Mouse (Mus musculus): Measurements from ENCODE around the gene Vim.

Vim gene

DNA sequence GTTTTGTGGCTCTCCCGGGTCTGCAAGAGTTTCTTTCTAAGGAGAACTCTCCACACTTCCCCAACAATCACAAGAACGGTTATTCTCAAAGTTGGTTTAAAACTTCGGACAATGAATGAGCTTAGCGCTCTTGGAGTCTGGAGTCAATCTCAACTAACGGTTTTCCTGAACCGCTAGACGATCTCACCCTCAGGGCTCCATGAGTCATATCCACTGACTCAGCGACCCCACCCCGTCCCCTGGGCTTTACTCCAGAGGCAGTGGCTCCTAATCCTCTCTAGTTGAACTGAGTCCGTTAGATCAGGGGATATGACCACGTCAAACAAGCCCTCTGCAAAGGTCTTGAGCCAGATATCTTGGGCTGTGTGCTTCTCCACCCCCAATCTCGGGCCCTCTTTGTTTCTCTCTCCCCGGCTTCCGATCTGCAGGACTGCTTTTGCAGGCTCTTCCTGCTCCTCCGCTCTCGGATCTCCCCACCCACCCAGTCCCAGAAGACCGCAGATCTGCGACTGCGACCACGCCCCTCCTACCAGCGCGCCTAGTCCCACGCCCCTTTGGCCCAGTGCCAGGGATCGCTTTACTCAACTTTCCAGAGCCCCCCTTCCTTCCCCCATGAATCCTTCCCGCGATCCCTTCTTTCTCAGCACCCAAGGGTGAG, at the start of gene Vim:
TSS of gene Vim (plus strand) at position 520 of the 658 bp plus-strand sequence.
- DNase-seq: peak; percentile 91

- no peak for DNase-seq
These were observed 47.5 kb upstream of the Vim start for GRCm38 (mm10) chr2:13526205-13526604.

- DNase-seq: no peak
These were observed 46.6 kb upstream of the Vim start for GRCm38 (mm10) chr2:13527125-13527524.

DNA sequence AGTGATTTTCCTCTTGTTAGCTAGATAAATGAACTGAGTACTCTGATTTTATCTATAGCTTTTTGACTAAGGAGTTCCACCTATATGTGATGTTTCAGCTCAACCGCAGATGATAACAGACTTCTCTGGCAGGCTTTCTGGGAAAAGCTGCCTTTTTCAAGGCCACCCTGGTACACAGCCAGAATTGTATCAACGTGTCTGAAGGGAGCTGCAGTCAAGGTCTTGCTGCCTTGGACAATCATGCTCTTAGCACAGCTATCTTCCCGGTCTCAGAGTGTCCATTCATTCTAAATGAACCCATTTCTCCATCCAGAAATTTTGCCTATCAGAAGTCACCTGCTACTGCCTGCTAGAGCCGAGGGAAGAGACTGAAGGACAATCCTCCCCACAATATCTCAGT, 46.2 kb upstream of the Vim start:
- DNase-seq: no peak

DNA sequence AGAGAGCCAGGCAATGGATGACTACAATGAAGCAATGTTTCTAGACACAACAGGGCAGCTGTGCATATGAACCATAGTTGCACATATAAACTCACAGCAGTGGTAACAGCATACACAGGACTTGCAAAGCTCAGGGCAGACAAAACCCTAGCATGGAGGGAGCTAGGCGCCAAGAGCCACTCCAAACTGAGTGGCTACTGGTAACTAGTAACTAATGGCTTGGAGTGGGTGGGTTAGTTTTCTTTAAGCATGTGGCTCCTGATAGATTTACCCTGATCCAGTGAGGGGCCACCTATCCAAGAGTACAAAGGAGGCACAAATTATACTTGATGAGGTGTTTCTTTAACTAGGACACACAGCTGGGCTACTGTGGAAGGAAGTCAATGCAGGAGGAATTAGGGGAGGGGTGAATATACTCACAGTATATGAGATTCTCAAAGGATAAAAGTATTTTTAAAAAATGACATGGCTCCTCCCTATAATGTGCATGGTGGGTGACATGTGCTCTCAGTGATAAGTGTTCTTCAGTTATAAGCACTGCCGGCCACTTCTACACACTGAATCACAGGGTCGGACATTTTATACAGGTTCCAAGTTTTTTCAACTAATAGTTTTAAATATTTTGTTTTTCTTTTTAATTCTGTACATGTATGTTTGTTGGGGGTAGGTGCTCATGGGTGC, 44.3 kb upstream of the Vim start:
- DNase-seq: no peak

GRCm38 (mm10) chr2:13530639-13531038, 43.1 kb upstream of the Vim start:
- no peak for DNase-seq

GRCm38 (mm10) chr2:13536747-13537146, 37.0 kb upstream of the Vim start:
- no peak for DNase-seq

DNA sequence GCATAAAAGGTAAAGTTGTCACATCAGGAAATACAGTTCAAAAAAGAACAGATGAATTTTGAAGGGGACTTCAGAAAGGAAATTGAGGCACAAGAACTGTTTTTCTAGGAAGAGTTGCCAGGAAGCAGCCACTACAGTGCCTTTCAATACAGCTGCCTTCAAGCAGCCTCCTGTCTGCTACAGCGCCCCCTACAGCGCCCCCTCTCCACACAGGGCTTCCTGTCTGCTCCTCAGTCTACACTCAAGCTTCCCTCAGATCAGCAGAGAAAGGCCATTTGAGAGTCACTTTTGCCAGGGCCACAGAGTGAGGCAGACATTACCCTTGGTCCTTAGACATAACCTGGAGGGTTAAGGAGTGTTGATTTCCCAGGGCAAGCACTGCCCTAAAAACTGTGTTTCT, 36.0 kb upstream of the Vim start:
- peak; percentile 83 for DNase-seq

GRCm38 (mm10) chr2:13538258-13538657, 35.5 kb upstream of the Vim start:
- DNase-seq: no peak

- no peak for DNase-seq
These were observed 34.9 kb upstream of the Vim start for GRCm38 (mm10) chr2:13538704-13539377.

DNA sequence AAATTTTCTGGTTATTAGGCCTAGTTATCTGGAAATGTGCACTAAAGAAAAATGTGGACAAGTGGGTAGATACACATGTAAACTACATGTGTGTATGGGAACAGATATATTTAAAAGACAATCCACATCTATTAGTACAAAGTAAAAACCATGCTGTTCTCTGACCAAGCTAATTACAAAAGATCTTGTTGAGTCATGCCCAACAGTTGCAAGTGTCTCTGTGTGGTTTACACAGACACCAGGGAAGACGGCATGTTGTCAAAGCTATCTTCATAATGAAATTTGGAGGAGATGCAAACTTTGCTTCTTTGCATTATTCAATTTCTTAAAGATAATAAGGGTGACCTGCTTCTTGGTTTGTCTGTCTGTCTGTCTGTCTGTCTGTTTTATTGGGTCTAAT, 33.9 kb upstream of the Vim start:
- DNase-seq: no peak

DNA sequence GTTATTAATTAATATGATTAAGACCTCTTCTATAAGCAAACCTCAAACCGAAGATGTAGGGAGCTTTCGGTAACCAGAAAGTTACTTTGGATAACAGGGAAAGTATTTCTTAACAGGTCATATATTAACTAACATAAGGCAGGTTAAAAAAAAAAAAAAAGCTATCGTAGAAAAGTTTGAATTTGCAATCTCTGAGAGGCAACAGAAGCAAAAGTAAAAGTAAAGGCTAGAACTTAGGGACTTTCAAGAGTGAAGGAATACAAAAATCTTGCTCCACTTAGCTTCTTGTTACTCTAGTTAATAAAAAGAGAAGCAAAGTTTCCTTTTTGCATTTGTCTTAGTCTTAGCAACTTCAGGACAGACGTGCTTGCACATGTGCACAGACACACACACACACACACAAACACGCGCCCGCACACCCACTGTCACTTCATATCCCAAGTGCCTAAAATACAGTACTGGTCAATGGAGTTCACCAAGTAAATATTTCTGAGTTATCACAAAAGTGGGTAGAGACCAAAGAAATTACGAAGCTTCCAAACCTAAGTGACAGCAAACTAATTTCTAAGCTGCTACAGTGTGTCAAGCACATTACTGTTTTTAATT, 30.1 kb upstream of the Vim start:
- DNase-seq: no peak

- DNase-seq: peak; percentile 85
These were observed 29.4 kb upstream of the Vim start, which contains the start of gene Trdmt1 for GRCm38 (mm10) chr2:13544193-13544824. Trdmt1 (minus strand) TSS chr2:13544668.

DNA sequence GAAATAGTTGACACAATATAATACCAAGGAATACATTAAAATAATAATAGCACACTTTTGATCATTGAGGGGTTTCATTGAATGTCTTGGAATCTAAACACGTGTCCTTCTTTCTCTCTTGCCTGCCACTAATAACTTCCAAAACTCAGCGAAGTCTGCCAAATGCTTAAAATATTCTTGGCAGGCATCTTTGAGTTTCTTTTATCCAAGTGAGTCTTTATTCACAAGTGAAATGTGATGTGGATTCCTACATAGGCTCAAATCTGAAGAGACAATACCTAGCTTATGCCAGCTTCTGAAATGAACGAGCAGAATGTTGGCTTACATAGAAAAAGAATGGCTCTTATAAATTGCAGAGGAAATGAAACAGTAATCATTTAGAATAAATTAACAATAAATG, 25.0 kb upstream of the Vim start:
- DNase-seq: no peak

- DNase-seq: no peak
These were observed 19.8 kb upstream of the Vim start for GRCm38 (mm10) chr2:13553966-13554365.

- DNase-seq: no peak
These were observed 17.5 kb upstream of the Vim start for GRCm38 (mm10) chr2:13556239-13556638.

DNA sequence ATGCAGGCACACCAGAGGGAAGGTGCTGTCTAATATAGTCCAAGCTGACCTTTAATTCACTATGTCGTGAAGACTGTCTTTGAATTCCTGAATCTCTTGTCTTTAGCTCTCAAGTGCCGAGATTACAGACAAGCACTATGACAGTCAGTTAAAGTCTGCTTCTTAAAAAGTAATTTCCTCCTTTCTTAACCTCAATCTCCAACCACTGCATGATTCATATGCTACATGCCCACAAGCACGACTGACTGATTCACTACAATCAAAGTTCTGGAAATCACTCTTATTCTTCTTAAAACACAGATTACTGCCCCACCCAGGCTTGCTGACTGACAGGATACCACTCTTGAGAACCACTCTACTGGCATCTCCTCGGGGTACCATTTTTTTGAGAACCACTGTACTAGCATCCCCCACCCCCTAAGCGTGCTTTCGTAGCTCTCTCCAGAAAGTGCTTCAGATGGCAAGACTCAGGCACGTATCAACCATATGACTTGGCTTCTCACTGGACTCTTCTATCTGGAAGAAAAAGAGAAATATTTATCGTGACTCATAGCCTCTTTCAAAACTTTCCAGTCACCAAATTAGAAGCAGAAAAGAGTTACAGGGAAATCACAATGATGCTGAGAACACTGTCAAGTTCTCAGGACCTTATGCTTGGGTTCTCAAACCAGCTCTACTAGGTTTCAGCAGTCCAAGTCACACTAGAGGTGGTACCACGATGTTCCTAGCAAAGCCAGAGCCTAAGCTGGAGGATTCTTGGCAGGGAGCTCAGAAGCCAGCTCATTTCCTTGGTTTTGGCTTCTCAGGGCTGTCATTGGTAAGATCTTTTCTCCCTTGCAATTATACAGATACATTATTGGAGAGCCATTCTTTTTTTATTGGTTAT, 16.3 kb upstream of the Vim start:
- DNase-seq: no peak

DNA sequence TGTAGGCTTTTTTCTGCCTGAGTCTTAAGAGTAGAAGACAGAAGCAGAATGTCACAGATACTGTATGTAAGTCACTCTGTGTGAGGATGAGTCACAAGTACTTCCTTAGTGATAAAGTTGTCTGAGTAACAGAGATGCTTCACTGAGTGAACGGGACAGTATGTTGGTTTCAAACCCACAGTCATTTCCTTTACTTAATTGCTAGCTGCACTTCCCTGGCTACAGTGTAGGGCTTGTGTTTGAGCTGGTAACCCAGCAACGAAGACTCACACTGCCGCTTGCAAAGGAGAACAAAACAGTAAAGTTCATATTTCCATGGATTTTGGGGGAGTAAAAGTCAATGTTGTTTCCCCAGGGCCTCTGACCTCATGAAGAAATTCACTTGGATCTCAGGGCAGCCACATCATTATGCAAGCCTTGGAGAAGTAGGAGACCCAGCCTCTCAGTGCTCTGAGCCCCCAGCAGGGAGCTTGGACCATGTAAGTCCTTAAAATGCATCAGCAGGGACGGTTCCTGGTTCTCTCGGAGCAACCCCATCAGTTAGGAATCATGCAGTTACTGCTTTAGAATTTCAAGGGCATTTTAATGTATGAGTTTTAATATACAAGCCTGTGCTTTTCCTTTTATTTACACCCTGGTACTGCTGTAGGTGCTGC, 15.0 kb upstream of the Vim start:
- no peak for DNase-seq

GRCm38 (mm10) chr2:13559303-13559702, 14.4 kb upstream of the Vim start:
- no peak for DNase-seq

- DNase-seq: no peak
These were observed 14.0 kb upstream of the Vim start for GRCm38 (mm10) chr2:13559729-13560128.

DNA sequence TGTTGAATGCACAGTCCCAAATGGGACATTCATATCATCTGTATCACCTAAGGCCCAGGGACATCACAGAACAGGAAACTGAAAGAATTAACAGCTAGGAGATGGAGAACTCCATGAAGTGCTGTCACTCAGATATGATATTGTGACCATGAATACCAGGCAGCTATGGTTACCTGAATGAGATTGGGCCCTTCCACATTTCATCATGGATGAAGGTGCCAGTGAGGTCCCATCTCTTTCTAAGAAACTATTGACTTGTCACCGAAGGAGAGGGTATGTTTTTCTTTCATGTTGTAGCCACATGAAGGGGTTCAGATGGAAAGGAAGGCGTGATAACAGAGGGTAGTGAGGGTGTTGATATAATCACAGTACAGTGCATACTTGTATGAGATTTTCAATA, 13.3 kb upstream of the Vim start:
- DNase-seq: no peak

DNA sequence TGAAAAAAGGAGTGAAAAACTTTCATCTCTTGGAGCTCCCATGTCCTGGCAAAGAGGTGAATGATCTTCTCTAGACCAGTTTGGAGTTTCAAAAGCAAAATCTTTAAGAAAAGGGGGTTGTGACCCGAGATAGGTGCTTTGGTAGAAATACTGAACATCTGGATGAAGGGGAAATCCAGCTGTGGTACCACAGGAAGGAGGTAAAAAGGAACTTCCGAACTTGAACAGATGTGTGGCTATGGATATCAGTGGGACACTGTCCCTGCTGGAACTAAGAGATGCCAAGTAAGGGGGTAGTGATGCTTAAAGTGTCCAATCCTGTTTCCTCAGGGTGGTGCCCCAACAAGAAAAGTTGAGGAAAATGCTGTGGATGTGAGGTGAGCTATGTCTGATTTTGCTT, 3.6 kb upstream of the Vim start:
- no peak for DNase-seq

Data from thymus, postnatal 4 days (tissue).